Mouse (Mus musculus): ENCODE measurements around the gene Gphn.
"Not testable (repeated sequence)": the region's sequence is repeated elsewhere in the genome, so short reads cannot be mapped to it uniquely, and the experiment has no call there.

Gene Gphn

GRCm38 (mm10) chr12:78332107-78332506 lies 105.9 kb downstream of the Gphn start:
- DNase-seq (ENCODE audit: low read depth, low spot score), result peak; percentile 60

GRCm38 (mm10) chr12:78356472-78356871 lies 130.3 kb downstream of the Gphn start:
- DNase-seq (ENCODE audit: low read depth, low spot score), result no peak

- no peak for DNase-seq (ENCODE audit: low read depth, low spot score)
Observed at GRCm38 (mm10) chr12:78389267-78389666, 163.1 kb downstream of the Gphn start.

- no peak for DNase-seq (ENCODE audit: low read depth, low spot score)
Observed at GRCm38 (mm10) chr12:78395297-78395696, 169.1 kb downstream of the Gphn start.

GRCm38 (mm10) chr12:78407518-78407917 lies 181.3 kb downstream of the Gphn start:
- not testable (repeated sequence) for DNase-seq (ENCODE audit: low read depth, low spot score)

GRCm38 (mm10) chr12:78522176-78522575 lies 296.0 kb downstream of the Gphn start:
- no peak for DNase-seq (ENCODE audit: low read depth, low spot score)

GRCm38 (mm10) chr12:78522804-78523394 lies 296.7 kb downstream of the Gphn start:
- DNase-seq (ENCODE audit: low read depth, low spot score), result no peak

- not testable (repeated sequence) for DNase-seq (ENCODE audit: low read depth, low spot score)
Observed at GRCm38 (mm10) chr12:78537590-78537989, 311.4 kb downstream of the Gphn start.

GRCm38 (mm10) chr12:78550913-78551312 lies 324.7 kb downstream of the Gphn start:
- DNase-seq (ENCODE audit: low read depth, low spot score), result no peak

GRCm38 (mm10) chr12:78631816-78632215 lies 405.6 kb downstream of the Gphn start:
- DNase-seq (ENCODE audit: low read depth, low spot score), result no peak

GRCm38 (mm10) chr12:78639466-78639865 lies 413.3 kb downstream of the Gphn start:
- no peak for DNase-seq (ENCODE audit: low read depth, low spot score)

- DNase-seq (ENCODE audit: low read depth, low spot score), result no peak
Observed at GRCm38 (mm10) chr12:78640086-78640485, 413.9 kb downstream of the Gphn start.

- DNase-seq (ENCODE audit: low read depth, low spot score), result no peak
Observed at GRCm38 (mm10) chr12:78641220-78641619, 415.0 kb downstream of the Gphn start.

GRCm38 (mm10) chr12:78643691-78644090 lies 417.5 kb downstream of the Gphn start:
- no peak for DNase-seq (ENCODE audit: low read depth, low spot score)

- no peak for DNase-seq (ENCODE audit: low read depth, low spot score)
Observed at GRCm38 (mm10) chr12:78645282-78645681, 419.1 kb downstream of the Gphn start.

- DNase-seq (ENCODE audit: low read depth, low spot score), result no peak
Observed at GRCm38 (mm10) chr12:78659718-78660304, 433.6 kb downstream of the Gphn start.

- DNase-seq (ENCODE audit: low read depth, low spot score), result no peak
Observed at GRCm38 (mm10) chr12:78678101-78678806, 452.1 kb downstream of the Gphn start.

- DNase-seq (ENCODE audit: low read depth, low spot score), result no peak
Observed at GRCm38 (mm10) chr12:78678807-78679189, 452.6 kb downstream of the Gphn start.

GRCm38 (mm10) chr12:78681048-78681447 lies 454.9 kb downstream of the Gphn start:
- DNase-seq (ENCODE audit: low read depth, low spot score), result no peak

GRCm38 (mm10) chr12:78682279-78682678 lies 456.1 kb downstream of the Gphn start:
- DNase-seq (ENCODE audit: low read depth, low spot score), result no peak

GRCm38 (mm10) chr12:78685669-78686215 lies 459.6 kb downstream of the Gphn start:
- no peak for DNase-seq (ENCODE audit: low read depth, low spot score)

- DNase-seq (ENCODE audit: low read depth, low spot score), result no peak
Observed at GRCm38 (mm10) chr12:78688876-78689275, 462.7 kb downstream of the Gphn start.

- no peak for DNase-seq (ENCODE audit: low read depth, low spot score)
Observed at GRCm38 (mm10) chr12:78691325-78691724, 465.1 kb downstream of the Gphn start, which contains the start of gene Fam71d. Gene Fam71d, plus strand, starts transcription at chr12:78691535.

Data from ZHBTc4 (cell line).